Mouse (Mus musculus): Measurements from ENCODE around the gene Nav1.

DNA sequence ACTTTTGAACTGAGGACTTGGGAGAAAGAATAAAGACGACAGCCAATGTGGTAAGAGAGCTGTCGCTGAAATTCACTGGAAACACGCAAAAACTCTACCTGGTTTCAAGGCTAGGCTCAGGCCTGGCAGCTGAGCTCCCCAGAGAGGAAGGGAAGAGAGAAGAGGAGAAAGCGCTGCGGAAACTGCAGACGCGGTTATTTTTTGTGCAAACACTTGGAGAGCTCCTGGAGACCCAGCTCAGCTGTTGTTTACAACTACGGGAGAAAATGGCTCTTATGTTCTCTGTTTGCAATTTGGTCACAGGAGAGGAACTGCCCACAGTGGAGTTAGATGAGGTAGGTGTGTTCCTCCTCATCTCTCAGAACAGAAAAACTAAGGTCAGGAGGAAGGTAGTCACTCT, 144.4 kb downstream of the Nav1 start:
- no peak for TF ChIP-seq CTCF (IDR thresholded peaks at IDR 0.05; ENCODE audit: low read depth)
- no peak for TF ChIP-seq EP300 (optimal IDR thresholded peaks at IDR 0.05)

Measured in stomach, postnatal 0 days (tissue).